Mouse (Mus musculus) forebrain, embryonic 11.5 days (tissue): ENCODE data around the gene Gpsm3. TPM values are rescaled to one million over a fixed set of nuclear protein-coding genes. Genes with fewer than 3 reads are reported as not detected.
A peak's percentile ranks its signal among the peaks of the same experiment; 100 is the strongest.
"Not testable (repeated sequence)": the region's sequence is repeated elsewhere in the genome, so short reads cannot be mapped to it uniquely, and the experiment has no call there.

ENCODE experiments used
- ATAC-seq: fragments of 200-750 bp; cut with Nextera tagmentation; replicated peaks from 2 replicates; pipeline ENCODE4 v1.8.0; 2017; ENCODE audit warnings: moderate TSS enrichment; ENCODE audit not compliant: low FRiP score
- DNase-seq: peaks from one replicate; pipeline ENCODE4 v3.0.0-alpha.2; 2017; ENCODE audit warnings: low spot score
- H3K27ac ChIP-seq: fragments of 300-500 bp; sonication (generic); 2 replicates; pipeline ENCODE4 v1.5.1; 2014; ENCODE audit warnings: low read depth, low read length
- H3K27me3 ChIP-seq: fragments of 300-500 bp; sonication (generic); 2 replicates; pipeline ENCODE4 v1.6.1; 2014; ENCODE audit warnings: mild to moderate bottlenecking, low read length, mixed read lengths; ENCODE audit not compliant: control insufficient read depth, insufficient read depth
- H3K36me3 ChIP-seq: fragments of 300-500 bp; sonication (generic); 2 replicates; pipeline ENCODE4 v1.6.1; 2014; ENCODE audit warnings: mild to moderate bottlenecking, low read length, moderate library complexity, mixed read lengths; ENCODE audit not compliant: control insufficient read depth, insufficient read depth
- H3K4me1 ChIP-seq: fragments of 300-500 bp; sonication (generic); replicated peaks from 2 replicates; pipeline ENCODE4 v1.6.1; 2014; ENCODE audit warnings: low read length, mixed read lengths; ENCODE audit not compliant: control insufficient read depth, insufficient read depth
- H3K4me2 ChIP-seq: fragments of 300-500 bp; sonication (generic); 2 replicates; pipeline ENCODE4 v1.6.1; 2014; ENCODE audit warnings: low read depth, mild to moderate bottlenecking, low read length, moderate library complexity, mixed read lengths; ENCODE audit not compliant: severe bottlenecking
- H3K4me3 ChIP-seq: fragments of 300-500 bp; sonication (generic); 2 replicates; pipeline ENCODE4 v1.5.1; 2014; ENCODE audit warnings: low read depth, low read length
- H3K9ac ChIP-seq: fragments of 300-500 bp; sonication (generic); 2 replicates; pipeline ENCODE4 v1.6.1; 2014; ENCODE audit warnings: low read length
- H3K9me3 ChIP-seq: fragments of 300-500 bp; sonication (generic); 2 replicates; pipeline ENCODE4 v1.6.1; 2016; ENCODE audit warnings: low read length, mixed read lengths; ENCODE audit not compliant: control insufficient read depth
- WGBS: fragments of 180-500 bp; shearing (Covaris S2); extraction: QIAGEN DNeasy Blood & Tissue Kit; methylation state at CpG from one replicate; pipeline ENCODE4 v1.1.7; 2014; 5-methylcytosine and 5-hydroxymethylcytosine counted together
- polyA plus RNA-seq: library from polyadenylated mRNA; unstranded; fragments of >200 nt; fragmentation: Nextera tagmentation; extraction: Ambion mirVana; gene quantifications from 2 replicates; pipeline ENCODE4 v1.2.1, GENCODE M21; 2014

Gpsm3 gene
- polyA plus RNA-seq = 2.6 and 4.3 TPM in 2 replicates

- no peaks in the 10 kb centered on the region for H3K27me3 ChIP-seq
- ATAC-seq (no peak), DNase-seq (no peak)
- H3K27ac ChIP-seq = peak within 1 kb of the TSS; percentile 100; the same call in 1 of the 2 replicates
- H3K4me2 ChIP-seq = 0 out of 2 replicates have a peak within 1 kb of the TSS, but pooled peaks have one; percentile 15
- H3K9me3 ChIP-seq = no peaks in the 10 kb centered on the region
- H3K4me1 ChIP-seq = peaks cover 37% of the 10 kb centered on the region
- peak within 1 kb of the TSS; percentile 99; the same call in 1 of the 2 replicates for H3K9ac ChIP-seq
- H3K36me3 ChIP-seq = no peaks in the 10 kb centered on the region
- H3K4me3 ChIP-seq = no peak within 1 kb of the TSS
- 31% methylated on average over 7 of the region's 7 CpGs for WGBS
Observed at GRCm38 (mm10) chr17:34589681-34590101, at the start of gene Gpsm3. TSS of gene Gpsm3 (plus strand) at chr17:34589806.

GRCm38 (mm10) chr17:34543567-34543966, 46.0 kb upstream of the Gpsm3 start:
- not testable (repeated sequence) for ATAC-seq
- WGBS = 91% methylated on average over 12 of the region's 13 CpGs

GRCm38 (mm10) chr17:34546797-34547196, 42.8 kb upstream of the Gpsm3 start:
- no peak overlapping the region for H3K4me2 ChIP-seq
- DNase-seq (peak; percentile 22), ATAC-seq (no peak)
- H3K27me3 ChIP-seq = no peaks in the 10 kb centered on the region
- 80% methylated on average over 1 of the region's 1 CpGs for WGBS
- no peaks in the 10 kb centered on the region for H3K4me1 ChIP-seq
- no peaks in the 10 kb centered on the region for H3K36me3 ChIP-seq
- H3K9ac ChIP-seq = no peak overlapping the region
- H3K9me3 ChIP-seq = no peaks in the 10 kb centered on the region
- H3K27ac ChIP-seq = no peak overlapping the region
- H3K4me3 ChIP-seq = no peak overlapping the region

More at GRCm38 (mm10) chr17:34543567-34543966, 46.0 kb upstream of the Gpsm3 start:
- not testable (repeated sequence) for H3K9ac ChIP-seq, H3K27me3 ChIP-seq, H3K36me3 ChIP-seq, H3K4me1 ChIP-seq, H3K9me3 ChIP-seq, H3K4me3 ChIP-seq, H3K27ac ChIP-seq, H3K4me2 ChIP-seq
- peak; percentile 2 for DNase-seq

GRCm38 (mm10) chr17:34547601-34548000, 42.0 kb upstream of the Gpsm3 start:
- Histone ChIP-seq H3K9me3 (no peaks in the 10 kb centered on the region), H3K4me1 (no peaks in the 10 kb centered on the region), H3K4me2 (no peak overlapping the region), H3K4me3 (no peak overlapping the region), H3K9ac (no peak overlapping the region), H3K27ac (no peak overlapping the region), H3K27me3 (no peaks in the 10 kb centered on the region), H3K36me3 (no peaks in the 10 kb centered on the region)
- DNase-seq (no peak), ATAC-seq (no peak)
- 88% methylated on average over 4 of the region's 4 CpGs for WGBS

GRCm38 (mm10) chr17:34549156-34549555, 40.5 kb upstream of the Gpsm3 start:
- no peaks in the 10 kb centered on the region for H3K4me1 ChIP-seq
- WGBS = 94% methylated on average over 3 of the region's 3 CpGs
- no peak for ATAC-seq

GRCm38 (mm10) chr17:34549843-34550242, 39.8 kb upstream of the Gpsm3 start:
- ATAC-seq = no peak

More at GRCm38 (mm10) chr17:34549156-34549555, 40.5 kb upstream of the Gpsm3 start:
- no peak for DNase-seq
- Histone ChIP-seq H3K27ac (no peak overlapping the region), H3K4me3 (no peak overlapping the region), H3K9ac (no peak overlapping the region), H3K36me3 (no peaks in the 10 kb centered on the region), H3K27me3 (no peaks in the 10 kb centered on the region), H3K4me2 (no peak overlapping the region), H3K9me3 (no peaks in the 10 kb centered on the region)

GRCm38 (mm10) chr17:34555483-34555882, 34.1 kb upstream of the Gpsm3 start:
- Histone ChIP-seq H3K9me3 (no peaks in the 10 kb centered on the region), H3K4me3 (no peak overlapping the region), H3K9ac (no peak overlapping the region), H3K4me1 (no peaks in the 10 kb centered on the region), H3K27me3 (no peaks in the 10 kb centered on the region), H3K36me3 (no peaks in the 10 kb centered on the region), H3K27ac (no peak overlapping the region), H3K4me2 (no peak overlapping the region)
- 25% methylated on average over 5 of the region's 5 CpGs for WGBS
- no peak for ATAC-seq
- DNase-seq = peak; percentile 82

More at GRCm38 (mm10) chr17:34549843-34550242, 39.8 kb upstream of the Gpsm3 start:
- no peak overlapping the region for H3K4me2 ChIP-seq
- no peaks in the 10 kb centered on the region for H3K9me3 ChIP-seq
- WGBS = 81% methylated on average over 2 of the region's 2 CpGs
- no peaks in the 10 kb centered on the region for H3K4me1 ChIP-seq
- no peak overlapping the region for H3K9ac ChIP-seq
- no peak for DNase-seq
- H3K36me3 ChIP-seq = no peaks in the 10 kb centered on the region
- no peak overlapping the region for H3K27ac ChIP-seq
- no peaks in the 10 kb centered on the region for H3K27me3 ChIP-seq
- H3K4me3 ChIP-seq = no peak overlapping the region

GRCm38 (mm10) chr17:34556406-34556805, 33.2 kb upstream of the Gpsm3 start:
- Histone ChIP-seq H3K27ac (no peak overlapping the region), H3K9me3 (no peaks in the 10 kb centered on the region), H3K4me2 (no peak overlapping the region), H3K27me3 (no peaks in the 10 kb centered on the region), H3K36me3 (no peaks in the 10 kb centered on the region), H3K4me1 (no peaks in the 10 kb centered on the region), H3K4me3 (no peak overlapping the region), H3K9ac (no peak overlapping the region)
- DNase-seq (no peak), ATAC-seq (no peak)
- WGBS = 84% methylated on average over 8 of the region's 8 CpGs

GRCm38 (mm10) chr17:34557411-34557810, 32.2 kb upstream of the Gpsm3 start:
- H3K9ac ChIP-seq = no peak overlapping the region
- no peaks in the 10 kb centered on the region for H3K36me3 ChIP-seq
- H3K27ac ChIP-seq = no peak overlapping the region
- no peaks in the 10 kb centered on the region for H3K4me1 ChIP-seq
- no peaks in the 10 kb centered on the region for H3K27me3 ChIP-seq
- WGBS = 73% methylated on average over 11 of the region's 11 CpGs
- no peaks in the 10 kb centered on the region for H3K9me3 ChIP-seq
- H3K4me2 ChIP-seq = no peak overlapping the region
- no peak for DNase-seq
- ATAC-seq = no peak
- no peak overlapping the region for H3K4me3 ChIP-seq
